Mouse (Mus musculus): ENCODE results near the gene Galnt3.

DNA sequence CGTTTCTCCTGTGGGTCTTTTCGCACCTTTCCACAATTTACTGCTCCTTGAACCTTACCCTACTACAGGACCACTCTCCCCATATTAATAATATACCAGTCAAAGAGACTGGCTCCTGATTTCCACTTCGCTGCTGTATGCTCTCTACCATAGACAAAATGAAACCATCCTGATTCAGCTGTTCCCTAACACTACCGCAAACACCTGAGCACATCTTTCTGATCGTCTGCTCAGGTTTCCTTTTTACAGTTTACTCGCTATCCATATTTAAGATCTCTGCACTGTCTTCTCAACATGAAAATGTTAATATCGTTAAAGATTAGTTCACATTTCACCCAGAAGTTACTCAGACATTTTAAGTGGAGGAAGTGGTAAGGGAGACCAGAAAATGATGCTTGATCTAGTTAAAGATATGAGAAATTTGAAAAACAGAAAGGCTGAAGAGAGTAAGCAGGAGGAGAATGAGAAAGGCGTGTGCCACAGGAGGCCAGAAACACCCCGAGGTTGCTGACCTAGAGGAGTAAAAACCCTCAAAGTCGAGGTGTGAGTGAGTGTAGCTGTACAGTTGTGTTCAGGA lies 23.9 kb upstream of the Galnt3 start:
- TF ChIP-seq CTCF (IDR thresholded peaks at IDR 0.05; ENCODE audit: control insufficient read depth, insufficient read depth, insufficient read length) (no peak), MYOD1 (IDR thresholded peaks at IDR 0.05; ENCODE audit: control insufficient read depth, insufficient read length, low read depth) (no peak), USF1 (IDR thresholded peaks at IDR 0.05; ENCODE audit: low read depth) (no peak), MAX (IDR thresholded peaks at IDR 0.05) (no peak)

Data from C2C12 (cell line).